8 mouse cellular contexts compared by ENCODE assay signal in genomic region chr4:57139433-57139832, GRCm38 (mm10). TPM values are rescaled to one million over a fixed set of nuclear protein-coding genes. Genes with fewer than 3 reads are reported as not detected.
DNase-seq lines count a peak whose midpoint lies in the region; ATAC-seq and TF ChIP-seq lines count a peak whose summit lies in the region.

No protein-coding gene starts in this region.

- no peak overlapping the region for H3ac ChIP-seq in C2C12 (ENCODE audit: control insufficient read depth, insufficient read length, low read depth)

- H3K36me3 ChIP-seq in heart, embryonic 11.5 days (ENCODE audit: control insufficient read depth, insufficient read depth, low read length), result no peaks in the 10 kb centered on the region
- H3K36me3 ChIP-seq in C2C12 (ENCODE audit: control insufficient read depth, insufficient read depth), result no peaks in the 10 kb centered on the region
- no peaks in the 10 kb centered on the region for H3K36me3 ChIP-seq in lung, embryonic 16.5 days (ENCODE audit: control insufficient read depth, insufficient read depth, low read length)

- no peak for TF ChIP-seq CTCF in C2C12 (IDR thresholded peaks at IDR 0.05; ENCODE audit: control insufficient read depth, insufficient read depth, insufficient read length)

- no peak overlapping the region for H3K27ac ChIP-seq in heart, embryonic 11.5 days (ENCODE audit: low read depth, low read length)
- no peak overlapping the region for H3K27ac ChIP-seq in lung, embryonic 16.5 days (ENCODE audit: low read length)

- peak; percentile 97 for DNase-seq in heart, adult 11 months
- peak; percentile 70 for DNase-seq in cerebellum, adult 8-10 months
- peak; percentile 33 to 40 for DNase-seq in heart, postnatal 36 days
- no peak for DNase-seq in thymus, postnatal 0 days (ENCODE audit: low spot score)
- DNase-seq in spleen, adult 18-20 months, result no peak

- intact Hi-C loops in heart, postnatal 36 days (cut with DNase I), result no loop called here

- no peak overlapping the region for H3K4me3 ChIP-seq in heart, embryonic 11.5 days (ENCODE audit: low read depth, low read length)
- no peak overlapping the region for H3K4me3 ChIP-seq in C2C12 (ENCODE audit: insufficient read depth, poor library complexity, severe bottlenecking)
- 0 out of 2 replicates have a peak overlapping the region, but pooled peaks have one; percentile 5 for H3K4me3 ChIP-seq in lung, embryonic 16.5 days (ENCODE audit: low read length)

- H3K79me2 ChIP-seq in C2C12 (ENCODE audit: control insufficient read depth, insufficient read depth), result no peaks in the 10 kb centered on the region

- 62% methylated on average over 10 of the region's 10 CpGs for WGBS in heart, embryonic 11.5 days (ENCODE audit: insufficient replicate concordance)
- 39% methylated on average over 10 of the region's 10 CpGs for WGBS in lung, embryonic 16.5 days

- no peak overlapping the region for H3K9ac ChIP-seq in heart, embryonic 11.5 days (ENCODE audit: low read depth, low read length)
- no peak overlapping the region for H3K9ac ChIP-seq in lung, embryonic 16.5 days (ENCODE audit: low read length)

- no peak overlapping the region for H3K4me2 ChIP-seq in heart, embryonic 11.5 days
- peak overlapping the region; percentile 18; the same call in 1 of the 2 replicates for H3K4me2 ChIP-seq in lung, embryonic 16.5 days (ENCODE audit: low read depth, low read length)

- peaks cover 57% of the 10 kb centered on the region for H3K27me3 ChIP-seq in heart, embryonic 11.5 days (ENCODE audit: control insufficient read depth, insufficient read depth, low read length)
- H3K27me3 ChIP-seq in C2C12 (ENCODE audit: control insufficient read depth, insufficient read depth, insufficient read length), result peaks cover 17% of the 10 kb centered on the region
- peaks cover 35% of the 10 kb centered on the region for H3K27me3 ChIP-seq in lung, embryonic 16.5 days (ENCODE audit: control insufficient read depth, insufficient read depth, low read depth, low read length)

- ATAC-seq in heart, embryonic 11.5 days (replicated peaks; ENCODE audit: insufficient number of reproducible peaks, low FRiP score, low TSS enrichment), result no peak
- ATAC-seq in lung, embryonic 16.5 days (ENCODE audit: low read depth), result peak; percentile 49

- peaks cover 8% of the 10 kb centered on the region; the same call in 1 of the 2 replicates for H3K4me1 ChIP-seq in heart, embryonic 11.5 days (ENCODE audit: control insufficient read depth, insufficient read depth, low read length)
- H3K4me1 ChIP-seq in lung, embryonic 16.5 days (replicated peaks; ENCODE audit: control insufficient read depth, insufficient read depth, low read length), result peaks cover 19% of the 10 kb centered on the region

- no peaks in the 10 kb centered on the region for H3K79me3 ChIP-seq in C2C12 (ENCODE audit: low read depth)

- H3K9me3 ChIP-seq in heart, embryonic 11.5 days (replicated peaks; ENCODE audit: control insufficient read depth, low read length), result no peaks in the 10 kb centered on the region
- H3K9me3 ChIP-seq in lung, embryonic 16.5 days (ENCODE audit: control insufficient read depth, low read length), result no peaks in the 10 kb centered on the region

TF ChIP-seq in C2C12, 6 proteins besides CTCF, POLR2A, EP300 and RAD21:
- peak; percentile 5 for TF ChIP-seq MAX (IDR thresholded peaks at IDR 0.05)
- TF ChIP-seq MYOD1 (IDR thresholded peaks at IDR 0.05; ENCODE audit: control insufficient read depth, insufficient read length, low read depth), result no peak

RNA-seq across cellular contexts. Expression of gene Epb41l4b, which starts 3.8 kb away (rescaled TPM):
- polyA plus RNA-seq in heart, embryonic 11.5 days (2014; fragmentation: Nextera tagmentation; extraction: Ambion mirVana), result 0.51 and 0.67 TPM in 2 replicates
- 1.1 TPM for polyA plus RNA-seq in C2C12 (2012; fragmentation: generic; extraction: Trizol)
- 1 to 10 TPM; 2.8 to 3.3 TPM for total RNA-seq in heart, postnatal 36 days (2021)
- 1.4 and 1.9 TPM in 2 replicates for polyA plus RNA-seq in lung, embryonic 16.5 days (2015; fragmentation: Nextera tagmentation; extraction: Ambion mirVana)
- 2.2 and 2.4 TPM in 2 replicates for polyA plus RNA-seq in thymus, postnatal 0 days (2015; fragmentation: Nextera tagmentation; extraction: Ambion mirVana)

Comparison
In these comparisons a context has a peak if more than half of its experiments do, and no peak if none do; other contexts are left out.
1. DNase-seq: peak in heart, adult 11 months (single experiment), cerebellum, adult 8-10 months (single experiment) and heart, postnatal 36 days (2 of 2); none in thymus, postnatal 0 days (single experiment) and spleen, adult 18-20 months (0 of 2).